Mouse (Mus musculus): ENCODE data around the gene Olfr918. TPM values are rescaled to one million over a fixed set of nuclear protein-coding genes. Genes with fewer than 3 reads are reported as not detected.

The Olfr918 gene
- polyA plus RNA-seq (2012; fragmentation: generic; extraction: Trizol), result not detected

GRCm38 (mm10) chr9:38674501-38674900 lies at the start of gene Olfr918:
Gene Olfr918, minus strand, starts transcription at chr9:38674601.
- H3K4me3 ChIP-seq, result no peak within 1 kb of the TSS
- H3K4me2 ChIP-seq (ENCODE audit: low read depth), result no peak within 1 kb of the TSS
- H3K79me2 ChIP-seq (ENCODE audit: control insufficient read depth, insufficient read depth), result no peaks in the 10 kb centered on the region
- no peak for TF ChIP-seq MAX (IDR thresholded peaks at IDR 0.05; ENCODE audit: low read depth)
- TF ChIP-seq MYOG (IDR thresholded peaks at IDR 0.05; ENCODE audit: control insufficient read depth in 1 of 3, insufficient read depth in 1 of 3, insufficient read length in 2 of 3, low read depth in 2 of 3), result no peak
- no peak for TF ChIP-seq SRF (IDR thresholded peaks at IDR 0.05; ENCODE audit: control insufficient read depth, insufficient read length, low read depth)
- no peak for TF ChIP-seq TCF3 (IDR thresholded peaks at IDR 0.05; ENCODE audit: insufficient read length, low read depth)
- TF ChIP-seq TCF12 (IDR thresholded peaks at IDR 0.05; ENCODE audit: insufficient read depth, poor library complexity, severe bottlenecking), result no peak
- no peak for TF ChIP-seq REST (IDR thresholded peaks at IDR 0.05; ENCODE audit: insufficient read depth, insufficient read length)
- TF ChIP-seq MYOD1 (IDR thresholded peaks at IDR 0.05; ENCODE audit: control insufficient read depth in 1 of 3, insufficient read length in 2 of 3, low read depth in 2 of 3), result no peak
- no peak for TF ChIP-seq USF1 (IDR thresholded peaks at IDR 0.05; ENCODE audit: low read depth)
- no peak within 1 kb of the TSS for H3ac ChIP-seq (ENCODE audit: control insufficient read depth, insufficient read length)
- H3K27me3 ChIP-seq (ENCODE audit: control insufficient read depth, insufficient read depth, insufficient read length), result no peaks in the 10 kb centered on the region
- H3K36me3 ChIP-seq (ENCODE audit: control insufficient read depth, insufficient read depth), result no peaks in the 10 kb centered on the region

- Histone ChIP-seq H3ac (ENCODE audit: control insufficient read depth, insufficient read length) (no peak overlapping the region), H3K36me3 (ENCODE audit: control insufficient read depth, insufficient read depth) (peaks cover 13% of the 10 kb centered on the region), H3K4me3 (no peak overlapping the region), H3K79me2 (ENCODE audit: control insufficient read depth, insufficient read depth) (no peaks in the 10 kb centered on the region), H3K27me3 (ENCODE audit: control insufficient read depth, insufficient read depth, insufficient read length) (no peaks in the 10 kb centered on the region), H3K4me2 (ENCODE audit: low read depth) (no peak overlapping the region)
- no peak for TF ChIP-seq E2F4 (IDR thresholded peaks at IDR 0.05; ENCODE audit: insufficient read depth)
- TF ChIP-seq SRF (IDR thresholded peaks at IDR 0.05; ENCODE audit: control insufficient read depth, insufficient read length, low read depth), result no peak
- no peak for TF ChIP-seq MAX (IDR thresholded peaks at IDR 0.05; ENCODE audit: low read depth)
- no peak for TF ChIP-seq TCF3 (IDR thresholded peaks at IDR 0.05; ENCODE audit: insufficient read length, low read depth)
Observed at GRCm38 (mm10) chr9:38724044-38724443, 49.6 kb upstream of the Olfr918 start.

DNA sequence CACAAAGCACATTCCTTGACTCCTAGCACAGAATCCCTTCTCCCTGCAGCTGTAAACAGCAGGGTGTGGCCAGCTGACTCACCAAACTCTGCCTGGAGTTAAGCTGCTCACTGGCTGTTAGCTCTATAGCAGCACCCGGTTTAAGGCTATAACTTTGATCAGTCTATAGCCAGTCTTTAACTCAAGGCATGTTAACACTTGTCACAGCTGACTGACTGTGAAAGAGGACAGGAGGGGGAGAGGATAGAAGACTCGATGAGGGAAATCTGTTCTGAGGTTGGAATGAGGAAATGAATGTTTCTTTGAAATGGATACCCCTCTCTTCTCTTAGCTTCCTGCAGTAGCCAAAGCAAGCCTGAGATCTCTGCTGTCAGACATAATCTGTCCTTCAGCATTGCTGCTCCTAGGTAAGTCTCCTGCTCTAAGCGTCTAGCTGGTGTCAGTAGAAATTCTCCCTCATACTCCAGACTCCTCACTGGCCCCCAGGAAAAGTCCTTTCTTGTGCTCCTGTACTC lies 44.6 kb upstream of the Olfr918 start:
- peak overlapping the region; percentile 75 for H3K4me2 ChIP-seq (ENCODE audit: low read depth)
- H3K27me3 ChIP-seq (ENCODE audit: control insufficient read depth, insufficient read depth, insufficient read length), result no peaks in the 10 kb centered on the region
- H3K79me2 ChIP-seq (ENCODE audit: control insufficient read depth, insufficient read depth), result no peaks in the 10 kb centered on the region
- no peak overlapping the region for H3ac ChIP-seq (ENCODE audit: control insufficient read depth, insufficient read length)
- no peak for TF ChIP-seq CEBPB (IDR thresholded peaks at IDR 0.05; ENCODE audit: insufficient read depth, poor library complexity, severe bottlenecking)
- TF ChIP-seq MYOG (IDR thresholded peaks at IDR 0.05; ENCODE audit: control insufficient read depth in 1 of 3, insufficient read depth in 1 of 3, insufficient read length in 2 of 3, low read depth in 2 of 3), result no peak
- TF ChIP-seq MAX (IDR thresholded peaks at IDR 0.05; ENCODE audit: low read depth), result no peak
- TF ChIP-seq SRF (IDR thresholded peaks at IDR 0.05; ENCODE audit: control insufficient read depth, insufficient read length, low read depth), result no peak
- TF ChIP-seq POLR2AphosphoS2 (IDR thresholded peaks at IDR 0.05; ENCODE audit: insufficient read length, low read depth), result no peak
- H3K4me3 ChIP-seq, result peak overlapping the region; percentile 44
- peaks cover 6% of the 10 kb centered on the region for H3K36me3 ChIP-seq (ENCODE audit: control insufficient read depth, insufficient read depth)

- TF ChIP-seq USF1 (IDR thresholded peaks at IDR 0.05; ENCODE audit: low read depth) (no peak), MYOD1 (IDR thresholded peaks at IDR 0.05; ENCODE audit: control insufficient read depth in 1 of 3, insufficient read length in 2 of 3, low read depth in 2 of 3) (no peak), POLR2AphosphoS2 (IDR thresholded peaks at IDR 0.05; ENCODE audit: insufficient read length, low read depth) (no peak), SRF (IDR thresholded peaks at IDR 0.05; ENCODE audit: control insufficient read depth, insufficient read length, low read depth) (no peak), MAX (IDR thresholded peaks at IDR 0.05; ENCODE audit: low read depth) (no peak), MYOG (IDR thresholded peaks at IDR 0.05; ENCODE audit: control insufficient read depth in 1 of 3, insufficient read depth in 1 of 3, insufficient read length in 2 of 3, low read depth in 2 of 3) (no peak), TCF12 (IDR thresholded peaks at IDR 0.05; ENCODE audit: insufficient read depth, poor library complexity, severe bottlenecking) (no peak), POLR2A (IDR thresholded peaks at IDR 0.05; ENCODE audit: insufficient read length, low read depth) (no peak), REST (IDR thresholded peaks at IDR 0.05; ENCODE audit: insufficient read depth, insufficient read length) (no peak), TCF3 (IDR thresholded peaks at IDR 0.05; ENCODE audit: insufficient read length, low read depth) (no peak), E2F4 (IDR thresholded peaks at IDR 0.05; ENCODE audit: insufficient read depth) (no peak), CEBPB (IDR thresholded peaks at IDR 0.05; ENCODE audit: insufficient read depth, poor library complexity, severe bottlenecking) (no peak)
- H3K36me3 ChIP-seq (ENCODE audit: control insufficient read depth, insufficient read depth), result no peaks in the 10 kb centered on the region
- H3K79me2 ChIP-seq (ENCODE audit: control insufficient read depth, insufficient read depth), result no peaks in the 10 kb centered on the region
- H3ac ChIP-seq (ENCODE audit: control insufficient read depth, insufficient read length), result no peak within 1 kb of the TSS
- no peaks in the 10 kb centered on the region for H3K27me3 ChIP-seq (ENCODE audit: control insufficient read depth, insufficient read depth, insufficient read length)
- peak within 1 kb of the TSS; percentile 44 for H3K4me3 ChIP-seq
- H3K4me2 ChIP-seq (ENCODE audit: low read depth), result peak within 1 kb of the TSS; percentile 75
Observed at GRCm38 (mm10) chr9:38718102-38718501, 43.7 kb upstream of the Olfr918 start, which contains the start of gene Vwa5a. Gene Vwa5a, plus strand, starts transcription at chr9:38718268.

DNA sequence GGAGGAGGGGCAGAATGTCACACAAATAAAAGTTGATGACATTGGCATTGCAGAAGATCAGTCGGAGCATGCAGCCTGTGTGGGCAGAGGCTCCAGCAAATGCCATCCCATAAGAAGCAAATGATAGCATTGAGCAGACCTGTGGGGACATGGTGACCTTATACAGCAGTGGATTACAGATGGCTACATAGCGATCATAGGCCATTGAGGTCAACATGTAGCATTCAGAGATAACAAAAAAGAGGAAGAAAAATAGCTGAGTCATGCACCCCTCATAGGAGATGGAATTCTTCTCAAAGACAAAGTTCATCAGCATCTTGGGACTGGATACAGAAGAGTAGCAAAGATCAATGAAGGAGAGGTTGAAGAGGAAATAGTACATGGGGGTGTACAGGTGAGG lies 1.5 kb downstream of the Olfr918 start:
- TF ChIP-seq MAX (IDR thresholded peaks at IDR 0.05; ENCODE audit: low read depth), result no peak
- TF ChIP-seq POLR2AphosphoS2 (IDR thresholded peaks at IDR 0.05; ENCODE audit: insufficient read length, low read depth), result no peak
- TF ChIP-seq TCF3 (IDR thresholded peaks at IDR 0.05; ENCODE audit: insufficient read length, low read depth), result no peak
- TF ChIP-seq POLR2A (IDR thresholded peaks at IDR 0.05; ENCODE audit: insufficient read length, low read depth), result no peak
- TF ChIP-seq E2F4 (IDR thresholded peaks at IDR 0.05; ENCODE audit: insufficient read depth), result no peak
- TF ChIP-seq USF1 (IDR thresholded peaks at IDR 0.05; ENCODE audit: low read depth), result no peak
- TF ChIP-seq MYOD1 (IDR thresholded peaks at IDR 0.05; ENCODE audit: control insufficient read depth in 1 of 3, insufficient read length in 2 of 3, low read depth in 2 of 3), result no peak
- no peak for TF ChIP-seq SRF (IDR thresholded peaks at IDR 0.05; ENCODE audit: control insufficient read depth, insufficient read length, low read depth)
- Histone ChIP-seq H3K79me2 (ENCODE audit: control insufficient read depth, insufficient read depth) (no peaks in the 10 kb centered on the region), H3K4me2 (ENCODE audit: low read depth) (no peak overlapping the region), H3K4me3 (no peak overlapping the region), H3ac (ENCODE audit: control insufficient read depth, insufficient read length) (no peak overlapping the region), H3K27me3 (ENCODE audit: control insufficient read depth, insufficient read depth, insufficient read length) (no peaks in the 10 kb centered on the region), H3K36me3 (ENCODE audit: control insufficient read depth, insufficient read depth) (no peaks in the 10 kb centered on the region)

Measured in myocyte (in vitro differentiated cells).